Mouse (Mus musculus) neural tube, embryonic 14.5 days (tissue): ENCODE results near the gene Klra5. TPM values are rescaled to one million over a fixed set of nuclear protein-coding genes. Genes with fewer than 3 reads are reported as not detected.
"Not testable (repeated sequence)": the region's sequence is repeated elsewhere in the genome, so short reads cannot be mapped to it uniquely, and the experiment has no call there.

ENCODE experiments used
- ATAC-seq: fragments of 200-750 bp; cut with Nextera tagmentation; 2 replicates; pipeline ENCODE4 v1.8.0; 2017; ENCODE audit warnings: low read depth, mild to moderate bottlenecking, moderate TSS enrichment, moderate library complexity
- H3K27ac ChIP-seq: fragments of 300-500 bp; sonication (generic); 2 replicates; pipeline ENCODE4 v1.5.1; 2014; ENCODE audit warnings: low read depth, mild to moderate bottlenecking, control low read depth, low read length, moderate library complexity, mixed read lengths
- H3K27me3 ChIP-seq: fragments of 300-500 bp; sonication (generic); 2 replicates; pipeline ENCODE4 v1.6.1; 2014; ENCODE audit warnings: low read length; ENCODE audit not compliant: control insufficient read depth, insufficient read depth
- H3K36me3 ChIP-seq: fragments of 300-500 bp; sonication (generic); 2 replicates; pipeline ENCODE4 v1.6.1; 2014; ENCODE audit warnings: low read length, mixed read lengths; ENCODE audit not compliant: control insufficient read depth, insufficient read depth
- H3K4me1 ChIP-seq: fragments of 300-500 bp; sonication (generic); 2 replicates; pipeline ENCODE4 v1.6.1; 2014; ENCODE audit warnings: low read length; ENCODE audit not compliant: control insufficient read depth, insufficient read depth
- H3K4me2 ChIP-seq: fragments of 300-500 bp; sonication (generic); 2 replicates; pipeline ENCODE4 v1.6.1; 2014; ENCODE audit warnings: mild to moderate bottlenecking, low read depth, low read length, control low read depth
- H3K4me3 ChIP-seq: fragments of 300-500 bp; sonication (generic); 2 replicates; pipeline ENCODE4 v1.5.1; 2014; ENCODE audit warnings: low read depth, low read length, control low read depth, mixed read lengths
- H3K9ac ChIP-seq: fragments of 300-500 bp; sonication (generic); replicated peaks from 2 replicates; pipeline ENCODE4 v1.6.1; 2014; ENCODE audit warnings: low read depth, mild to moderate bottlenecking, control low read depth, low read length, mixed read lengths
- H3K9me3 ChIP-seq: fragments of 300-500 bp; sonication (generic); 2 replicates; pipeline ENCODE4 v1.6.1; 2016; ENCODE audit warnings: low read length; ENCODE audit not compliant: control insufficient read depth
- WGBS: fragments of 180-500 bp; shearing (Covaris S2); extraction: QIAGEN DNeasy Blood & Tissue Kit; methylation state at CpG from one replicate; pipeline ENCODE4 v1.1.7; 2014; 5-methylcytosine and 5-hydroxymethylcytosine counted together
- polyA plus RNA-seq: library from polyadenylated mRNA; unstranded; fragments of >200 nt; fragmentation: Nextera tagmentation; extraction: Ambion mirVana; gene quantifications from 2 replicates; pipeline ENCODE4 v1.2.1, GENCODE M21; 2014

The Klra5 gene
- polyA plus RNA-seq, result not detected in 2 replicates

DNA sequence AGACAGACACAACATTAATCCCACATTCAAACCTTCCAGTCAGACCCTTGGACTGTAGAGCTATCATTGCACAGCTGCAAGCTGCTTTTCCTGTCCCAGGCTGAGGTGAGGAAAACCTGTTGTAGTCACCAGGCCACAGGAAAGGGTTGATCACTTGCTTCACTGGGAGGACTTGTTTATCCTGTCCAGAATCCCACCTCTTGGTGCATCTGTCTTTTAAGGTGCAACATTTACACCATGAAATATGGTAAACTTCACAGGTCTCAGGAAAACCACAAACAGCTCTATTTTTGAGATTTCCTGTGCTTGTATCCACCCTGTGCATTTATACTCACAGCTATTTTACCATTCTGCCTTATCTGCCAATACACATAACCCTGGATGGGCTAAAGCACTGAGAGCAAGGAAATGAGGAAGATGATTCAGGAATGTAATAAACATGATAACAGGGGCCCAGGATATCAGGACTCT, at the start of gene Klra5:
Klra5 (minus strand) TSS at position 175 of the 471 bp plus-strand sequence.
- not testable (repeated sequence) for ATAC-seq, H3K27ac ChIP-seq, H3K27me3 ChIP-seq, H3K4me2 ChIP-seq, H3K4me1 ChIP-seq, H3K36me3 ChIP-seq, H3K9me3 ChIP-seq, H3K9ac ChIP-seq, H3K4me3 ChIP-seq

- H3K9ac ChIP-seq, result no peak overlapping the region
Measured at GRCm38 (mm10) chr6:129916996-129917395, 454 bp downstream of the Klra5 start.

DNA sequence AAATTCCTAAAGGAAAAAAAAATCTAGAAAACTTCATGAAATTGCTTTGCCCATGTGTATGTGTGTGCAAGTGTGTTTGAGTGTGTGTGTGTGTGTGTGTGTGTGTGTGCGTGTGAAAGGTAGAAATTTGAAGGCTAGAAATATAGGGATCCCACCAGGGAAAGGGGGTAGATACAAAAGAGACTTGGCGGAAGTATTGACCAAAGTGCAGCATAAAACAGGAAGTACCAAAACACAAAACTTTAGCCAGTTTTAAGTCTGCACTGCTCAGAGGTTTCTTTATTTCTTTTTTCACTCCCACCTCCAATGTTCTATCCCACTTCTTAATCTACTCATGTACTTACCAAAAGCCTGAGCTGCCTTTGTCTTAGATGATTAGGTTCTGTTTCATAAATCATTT, 34.9 kb downstream of the Klra5 start:
- H3K4me3 ChIP-seq, result no peak overlapping the region
- peaks cover 4% of the 10 kb centered on the region; the same call in 1 of the 2 replicates for H3K9me3 ChIP-seq
- 80% methylated on average over 2 of the region's 2 CpGs for WGBS
- ATAC-seq, result no peak
- no peak overlapping the region for H3K27ac ChIP-seq
- no peak overlapping the region for H3K4me2 ChIP-seq
- H3K36me3 ChIP-seq, result no peaks in the 10 kb centered on the region
- no peak overlapping the region for H3K9ac ChIP-seq
- H3K27me3 ChIP-seq, result no peaks in the 10 kb centered on the region
- H3K4me1 ChIP-seq, result no peaks in the 10 kb centered on the region

More at GRCm38 (mm10) chr6:129916996-129917395, 454 bp downstream of the Klra5 start:
- no peak for ATAC-seq
- H3K27ac ChIP-seq, result no peak overlapping the region
- H3K4me3 ChIP-seq, result no peak overlapping the region
- no peaks in the 10 kb centered on the region; the same call in 1 of the 2 replicates for H3K9me3 ChIP-seq
- no peak overlapping the region for H3K4me2 ChIP-seq
- 79% methylated on average over 1 of the region's 1 CpGs for WGBS
- no peaks in the 10 kb centered on the region for H3K36me3 ChIP-seq
- no peaks in the 10 kb centered on the region for H3K4me1 ChIP-seq
- H3K27me3 ChIP-seq, result no peaks in the 10 kb centered on the region

GRCm38 (mm10) chr6:129876549-129876948, 40.9 kb downstream of the Klra5 start, which contains the start of gene Klra17:
Gene Klra17 (minus strand): TSS chr6:129876672.
- WGBS, result 60% methylated on average over 1 of the region's 1 CpGs
- no peak within 1 kb of the TSS for H3K27ac ChIP-seq
- H3K36me3 ChIP-seq, result no peaks in the 10 kb centered on the region
- H3K4me2 ChIP-seq, result no peak within 1 kb of the TSS
- H3K9me3 ChIP-seq, result peaks cover 4% of the 10 kb centered on the region; the same call in 1 of the 2 replicates
- H3K9ac ChIP-seq, result no peak within 1 kb of the TSS
- no peaks in the 10 kb centered on the region for H3K4me1 ChIP-seq
- no peaks in the 10 kb centered on the region for H3K27me3 ChIP-seq
- H3K4me3 ChIP-seq, result no peak within 1 kb of the TSS
- no peak for ATAC-seq

DNA sequence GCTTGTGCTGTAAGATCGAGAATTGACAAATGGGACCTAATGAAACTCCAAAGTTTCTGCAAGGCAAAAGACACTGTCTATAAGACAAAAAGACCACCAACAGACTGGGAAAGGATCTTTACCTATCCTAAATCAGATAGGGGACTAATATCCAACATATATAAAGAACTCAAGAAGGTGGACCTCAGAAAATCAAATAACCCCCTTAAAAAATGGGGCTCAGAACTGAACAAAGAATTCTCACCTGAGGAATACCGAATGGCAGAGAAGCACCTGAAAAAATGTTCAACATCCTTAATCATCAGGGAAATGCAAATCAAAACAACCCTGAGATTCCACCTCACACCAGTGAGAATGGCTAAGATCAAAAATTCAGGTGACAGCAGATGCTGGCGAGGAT, 55.1 kb downstream of the Klra5 start, which contains the start of gene Gm17631:
Gm17631 (plus strand) TSS at position 301 of the 400 bp plus-strand sequence.
- not testable (repeated sequence) for H3K4me2 ChIP-seq

More for the DNA sequence above, 55.1 kb downstream of the Klra5 start, which contains the start of gene Gm17631:
- H3K9me3 ChIP-seq, H3K27me3 ChIP-seq, H3K9ac ChIP-seq, H3K36me3 ChIP-seq, ATAC-seq, H3K4me1 ChIP-seq, H3K27ac ChIP-seq, H3K4me3 ChIP-seq: not testable (repeated sequence)
- no CpG with 5 or more reads among the region's 3 CpGs for WGBS

Other genes with a start within 250 kb of the Klra5 start
- not detected in 2 replicates for gene Klrc1, start 238.7 kb downstream of the Klra5 start, polyA plus RNA-seq
- gene Klri1, start 200.5 kb downstream of the Klra5 start, polyA plus RNA-seq, result 0.33 TPM in 1 of 2 replicates, not detected in the other
- not detected in 2 replicates for gene Klri2, start 177.2 kb downstream of the Klra5 start, polyA plus RNA-seq
- not detected in 2 replicates for gene Gm156, start 133.4 kb downstream of the Klra5 start, polyA plus RNA-seq
- not detected in 2 replicates for gene Gm17631, start 55.0 kb downstream of the Klra5 start, polyA plus RNA-seq
- not detected in 2 replicates for gene Klra17, start 41.0 kb downstream of the Klra5 start, polyA plus RNA-seq
- gene Klra6, start 109.3 kb upstream of the Klra5 start, polyA plus RNA-seq, result not detected in 2 replicates
- gene Klra4, start 149.6 kb upstream of the Klra5 start, polyA plus RNA-seq, result not detected in 2 replicates
- not detected in 2 replicates for gene Klra8, start 212.2 kb upstream of the Klra5 start, polyA plus RNA-seq